Mouse (Mus musculus): ENCODE measurements at regions not wholly inside any gene's neighbourhood (a gene's known extent, or its start where the extent isn't known, plus 50 kb on each side); places are given as distances from the start of the nearest gene placed in this dataset.
A peak's percentile ranks its signal among the peaks of the same experiment; 100 is the strongest.

DNA sequence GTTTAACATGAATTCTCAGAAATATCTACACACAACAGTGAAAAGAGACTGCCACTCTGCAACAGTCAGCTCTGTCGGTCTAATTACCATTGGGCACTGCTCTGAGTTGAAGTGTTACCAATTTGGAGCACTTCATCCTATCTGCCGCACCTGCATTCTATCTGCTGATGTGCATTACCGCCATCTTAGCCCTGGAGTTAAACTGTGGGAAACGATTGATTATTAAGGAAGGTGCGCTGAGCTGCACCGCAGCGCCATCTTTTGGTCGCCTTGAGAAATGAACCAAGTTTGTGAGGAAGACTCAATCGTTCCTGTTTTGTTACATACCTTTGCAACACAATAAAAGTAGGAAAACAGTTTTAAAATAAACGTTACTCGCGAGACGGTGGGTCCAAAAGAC is 110.5 kb downstream of the Rergl start:
- WGBS: 4% methylated on average over 13 of the region's 13 CpGs
- H3K4me3 ChIP-seq (ENCODE audit: low read depth, low read length): no peak overlapping the region
- H3K4me2 ChIP-seq (ENCODE audit: low read depth, low read length): no peak overlapping the region
- peak; percentile 7 for DNase-seq (ENCODE audit: low spot score)
- H3K27ac ChIP-seq (ENCODE audit: low read depth): no peak overlapping the region
- no peaks in the 10 kb centered on the region for H3K27me3 ChIP-seq (ENCODE audit: control insufficient read depth, insufficient read depth, low read length)
- H3K36me3 ChIP-seq (replicated peaks; ENCODE audit: control insufficient read depth, insufficient read depth, low read length): no peaks in the 10 kb centered on the region
- no peaks in the 10 kb centered on the region for H3K4me1 ChIP-seq (ENCODE audit: control insufficient read depth, insufficient read depth)
- no peaks in the 10 kb centered on the region for H3K9me3 ChIP-seq (replicated peaks; ENCODE audit: control insufficient read depth, low read length)
- H3K9ac ChIP-seq (replicated peaks; ENCODE audit: low read depth, low read length): no peak overlapping the region
- TF ChIP-seq EP300 (IDR thresholded peaks at IDR 0.05; ENCODE audit: low read depth) (no peak), CTCF (IDR thresholded peaks at IDR 0.05; ENCODE audit: low read depth) (peak; percentile 58)
- no peak for ATAC-seq (ENCODE audit: insufficient read depth, low read depth)

DNA sequence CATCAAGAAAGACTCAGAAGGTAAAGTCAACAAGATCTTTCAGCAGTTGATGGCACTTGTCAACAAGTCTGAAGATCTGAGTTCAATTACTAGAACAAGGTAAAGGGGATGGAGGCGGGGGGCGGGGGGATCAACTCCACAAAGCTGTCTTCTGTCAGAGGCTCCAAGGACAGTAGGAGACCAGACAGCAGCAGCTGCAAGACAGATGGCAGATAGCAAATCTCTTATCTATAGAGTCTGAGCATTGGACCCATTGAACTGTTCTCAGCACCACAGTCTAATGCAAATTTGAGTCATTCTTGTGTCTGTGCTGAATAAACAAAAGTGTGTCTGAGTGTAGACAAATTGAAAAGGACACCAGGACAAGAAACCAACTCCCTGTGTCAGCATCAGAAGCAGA is 150.8 kb downstream of the Rergl start:
- H3K4me3 ChIP-seq (ENCODE audit: low read depth, low read length): no peak overlapping the region
- TF ChIP-seq CTCF (IDR thresholded peaks at IDR 0.05; ENCODE audit: low read depth) (no peak), EP300 (IDR thresholded peaks at IDR 0.05; ENCODE audit: low read depth) (no peak)
- no peaks in the 10 kb centered on the region for H3K9me3 ChIP-seq (replicated peaks; ENCODE audit: control insufficient read depth, low read length)
- no peak overlapping the region for H3K27ac ChIP-seq (ENCODE audit: low read depth)
- 71% methylated on average over 2 of the region's 2 CpGs for WGBS
- H3K27me3 ChIP-seq (ENCODE audit: control insufficient read depth, insufficient read depth, low read length): no peaks in the 10 kb centered on the region
- H3K4me1 ChIP-seq (ENCODE audit: control insufficient read depth, insufficient read depth): no peaks in the 10 kb centered on the region
- no peak overlapping the region for H3K4me2 ChIP-seq (ENCODE audit: low read depth, low read length)
- H3K36me3 ChIP-seq (replicated peaks; ENCODE audit: control insufficient read depth, insufficient read depth, low read length): no peaks in the 10 kb centered on the region
- ATAC-seq (ENCODE audit: insufficient read depth, low read depth) (no peak), DNase-seq (ENCODE audit: low spot score) (no peak)
- H3K9ac ChIP-seq (replicated peaks; ENCODE audit: low read depth, low read length): no peak overlapping the region

DNA sequence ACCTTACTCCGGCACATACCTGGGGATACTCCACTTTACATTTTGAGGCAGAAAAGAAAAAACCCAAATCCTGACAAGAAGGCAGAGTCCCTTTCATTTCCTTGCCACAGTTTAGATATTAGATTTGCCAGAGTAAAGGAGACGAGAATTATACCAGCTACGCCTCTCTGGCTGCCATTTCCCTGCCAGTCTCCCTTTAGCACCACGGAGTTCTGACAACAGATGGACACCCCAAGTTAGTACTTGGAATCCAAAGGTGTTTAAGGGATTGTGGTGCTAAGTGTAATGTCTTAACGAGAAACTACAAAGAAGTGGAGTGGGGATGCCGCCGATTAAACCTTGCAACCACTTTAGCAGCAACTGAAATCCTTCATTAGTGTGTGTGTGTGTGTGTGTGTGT is 176.6 kb downstream of the Rergl start:
- H3K4me2 ChIP-seq (ENCODE audit: low read depth, low read length): no peak overlapping the region
- no peaks in the 10 kb centered on the region for H3K4me1 ChIP-seq (ENCODE audit: control insufficient read depth, insufficient read depth)
- DNase-seq (ENCODE audit: low spot score) (no peak), ATAC-seq (ENCODE audit: insufficient read depth, low read depth) (no peak)
- no peak for TF ChIP-seq CTCF (IDR thresholded peaks at IDR 0.05; ENCODE audit: low read depth)
- TF ChIP-seq EP300 (IDR thresholded peaks at IDR 0.05; ENCODE audit: low read depth): no peak
- H3K36me3 ChIP-seq (replicated peaks; ENCODE audit: control insufficient read depth, insufficient read depth, low read length): no peaks in the 10 kb centered on the region
- H3K9ac ChIP-seq (replicated peaks; ENCODE audit: low read depth, low read length): no peak overlapping the region
- WGBS: 84% methylated on average over 7 of the region's 7 CpGs
- no peak overlapping the region for H3K4me3 ChIP-seq (ENCODE audit: low read depth, low read length)
- H3K9me3 ChIP-seq (replicated peaks; ENCODE audit: control insufficient read depth, low read length): no peaks in the 10 kb centered on the region
- no peak overlapping the region for H3K27ac ChIP-seq (ENCODE audit: low read depth)
- H3K27me3 ChIP-seq (ENCODE audit: control insufficient read depth, insufficient read depth, low read length): no peaks in the 10 kb centered on the region

DNA sequence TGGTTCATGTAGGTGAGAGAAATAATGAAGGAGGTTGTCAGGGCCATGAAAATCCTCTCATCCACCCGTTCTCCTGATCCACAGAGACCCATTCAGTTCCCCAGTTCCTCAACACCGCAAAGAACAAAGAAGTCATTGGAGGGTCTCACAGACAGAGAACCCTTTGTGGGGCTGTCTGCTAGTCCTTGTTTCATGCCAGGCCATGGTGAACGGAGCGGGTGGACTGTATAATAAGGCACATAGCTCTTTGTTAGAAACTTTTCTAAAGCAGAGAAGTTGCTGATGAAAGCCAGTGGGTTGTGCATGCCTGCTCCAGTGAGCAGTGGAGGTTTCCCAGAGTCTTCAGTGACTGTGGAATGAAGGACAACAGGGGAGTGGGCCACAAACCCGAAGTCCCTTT is 194.1 kb downstream of the Rergl start:
- Histone ChIP-seq H3K27me3 (ENCODE audit: control insufficient read depth, insufficient read depth, low read length) (no peaks in the 10 kb centered on the region), H3K4me2 (ENCODE audit: low read depth, low read length) (no peak overlapping the region), H3K27ac (ENCODE audit: low read depth) (no peak overlapping the region), H3K4me3 (ENCODE audit: low read depth, low read length) (no peak overlapping the region), H3K9ac (replicated peaks; ENCODE audit: low read depth, low read length) (no peak overlapping the region), H3K9me3 (replicated peaks; ENCODE audit: control insufficient read depth, low read length) (no peaks in the 10 kb centered on the region), H3K36me3 (replicated peaks; ENCODE audit: control insufficient read depth, insufficient read depth, low read length) (no peaks in the 10 kb centered on the region), H3K4me1 (ENCODE audit: control insufficient read depth, insufficient read depth) (no peaks in the 10 kb centered on the region)
- TF ChIP-seq EP300 (IDR thresholded peaks at IDR 0.05; ENCODE audit: low read depth) (no peak), CTCF (IDR thresholded peaks at IDR 0.05; ENCODE audit: low read depth) (no peak)
- WGBS: 72% methylated on average over 5 of the region's 5 CpGs
- ATAC-seq (ENCODE audit: insufficient read depth, low read depth) (no peak), DNase-seq (ENCODE audit: low spot score) (no peak)

DNA sequence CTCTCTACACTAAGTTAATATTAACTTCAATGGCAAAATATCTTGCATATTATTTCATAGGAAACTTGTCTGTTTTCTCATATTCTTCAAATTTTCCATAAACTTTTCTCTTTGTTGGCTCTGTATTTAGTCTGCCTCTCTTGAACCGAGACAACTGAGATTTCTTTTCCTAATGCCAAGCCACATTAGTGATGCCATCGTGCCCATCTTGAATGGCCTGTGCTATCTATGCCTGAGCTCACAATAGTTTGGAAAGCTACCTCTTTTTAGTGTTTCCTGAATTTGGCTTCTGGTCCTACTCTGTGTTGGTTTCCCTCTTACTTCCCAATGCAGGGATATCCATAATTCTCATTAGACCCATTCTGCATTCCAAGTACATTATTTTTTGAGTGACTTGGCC is 197.5 kb downstream of the Rergl start:
- no peak overlapping the region for H3K4me3 ChIP-seq (ENCODE audit: low read depth, low read length)
- ATAC-seq (ENCODE audit: insufficient read depth, low read depth) (no peak), DNase-seq (ENCODE audit: low spot score) (no peak)

DNA sequence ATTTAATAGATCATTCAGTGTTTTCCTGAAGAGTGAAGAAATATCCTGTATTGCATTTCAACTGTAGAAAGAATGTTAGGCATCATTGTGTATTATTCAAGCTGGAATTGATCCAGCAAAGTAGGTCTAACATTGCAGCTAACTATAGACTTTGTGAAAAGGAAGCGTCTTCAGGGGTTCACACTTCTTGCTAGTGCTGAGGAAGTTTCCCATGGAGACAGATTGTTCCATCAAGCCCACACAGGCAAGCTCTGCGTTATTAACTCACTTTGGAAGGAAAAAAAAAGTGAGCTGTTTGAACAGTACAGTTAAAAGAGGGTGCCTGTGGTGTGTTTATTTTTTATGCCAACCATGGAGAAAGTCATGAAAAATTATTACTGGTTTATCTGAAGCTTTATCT is 206.1 kb downstream of the Rergl start:
- H3K36me3 ChIP-seq (replicated peaks; ENCODE audit: control insufficient read depth, insufficient read depth, low read length): no peaks in the 10 kb centered on the region
- no peak for DNase-seq (ENCODE audit: low spot score)
- no peaks in the 10 kb centered on the region for H3K4me1 ChIP-seq (ENCODE audit: control insufficient read depth, insufficient read depth)
- WGBS: 52% methylated on average over 2 of the region's 2 CpGs
- TF ChIP-seq CTCF (IDR thresholded peaks at IDR 0.05; ENCODE audit: low read depth) (no peak), EP300 (IDR thresholded peaks at IDR 0.05; ENCODE audit: low read depth) (no peak)
- H3K4me2 ChIP-seq (ENCODE audit: low read depth, low read length): no peak overlapping the region
- ATAC-seq (ENCODE audit: insufficient read depth, low read depth): no peak
- no peaks in the 10 kb centered on the region for H3K27me3 ChIP-seq (ENCODE audit: control insufficient read depth, insufficient read depth, low read length)
- no peak overlapping the region for H3K27ac ChIP-seq (ENCODE audit: low read depth)
- H3K4me3 ChIP-seq (ENCODE audit: low read depth, low read length): no peak overlapping the region
- no peak overlapping the region for H3K9ac ChIP-seq (replicated peaks; ENCODE audit: low read depth, low read length)
- H3K9me3 ChIP-seq (replicated peaks; ENCODE audit: control insufficient read depth, low read length): no peaks in the 10 kb centered on the region

More for the DNA sequence above, 197.5 kb downstream of the Rergl start:
- Histone ChIP-seq H3K9ac (replicated peaks; ENCODE audit: low read depth, low read length) (no peak overlapping the region), H3K27ac (ENCODE audit: low read depth) (no peak overlapping the region), H3K9me3 (replicated peaks; ENCODE audit: control insufficient read depth, low read length) (no peaks in the 10 kb centered on the region), H3K27me3 (ENCODE audit: control insufficient read depth, insufficient read depth, low read length) (no peaks in the 10 kb centered on the region), H3K4me2 (ENCODE audit: low read depth, low read length) (no peak overlapping the region), H3K36me3 (replicated peaks; ENCODE audit: control insufficient read depth, insufficient read depth, low read length) (no peaks in the 10 kb centered on the region), H3K4me1 (ENCODE audit: control insufficient read depth, insufficient read depth) (no peaks in the 10 kb centered on the region)
- no peak for TF ChIP-seq EP300 (IDR thresholded peaks at IDR 0.05; ENCODE audit: low read depth)
- no peak for TF ChIP-seq CTCF (IDR thresholded peaks at IDR 0.05; ENCODE audit: low read depth)
- WGBS: 73% methylated on average over 2 of the region's 2 CpGs
